Mouse (Mus musculus) retina, embryonic 14.5 days (tissue): ENCODE results near the gene Myo3b.
A peak's percentile ranks its signal among the peaks of the same experiment; 100 is the strongest.

Experiments
- DNase-seq: peaks from one replicate; pipeline ENCODE4 v3.0.0-alpha.2; 2015; ENCODE audit warnings: low spot score

Gene Myo3b

GRCm38 (mm10) chr2:70444141-70444540, 405.2 kb downstream of the Myo3b start:
- peak; percentile 13 for DNase-seq

- DNase-seq = peak; percentile 28
Measured at GRCm38 (mm10) chr2:70456205-70456604, 417.3 kb downstream of the Myo3b start.

- no peak for DNase-seq
Measured at GRCm38 (mm10) chr2:70463606-70464005, 424.7 kb downstream of the Myo3b start.

DNA sequence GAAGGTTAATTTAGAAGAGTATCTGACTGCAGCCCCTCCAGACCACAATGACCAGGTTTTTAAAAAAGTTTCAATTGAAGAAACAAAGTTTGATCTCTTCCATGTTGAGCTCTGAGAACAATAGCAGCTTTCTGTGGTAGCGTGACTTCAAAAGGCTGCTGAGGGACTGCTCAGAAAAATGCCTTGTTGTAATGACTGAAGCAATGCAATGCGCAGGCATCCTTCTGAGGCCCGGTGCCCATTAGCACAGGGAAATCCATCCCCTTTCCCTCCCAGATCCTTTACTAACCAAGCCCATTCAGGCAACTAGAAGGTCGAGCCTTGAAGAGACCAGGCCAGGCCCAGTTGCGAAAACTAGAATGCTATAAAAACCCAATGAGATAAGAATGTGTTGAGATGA, 432.2 kb downstream of the Myo3b start:
- peak; percentile 22 for DNase-seq

GRCm38 (mm10) chr2:70471861-70472620, 433.1 kb downstream of the Myo3b start:
- peak; percentile 43 for DNase-seq
